Mouse (Mus musculus) 3T3-L1 (cell line): ENCODE results near the gene Adgrg1.
A peak's percentile ranks its signal among the peaks of the same experiment; 100 is the strongest.

Experiments used
- DNase-seq: peaks from one replicate; pipeline ENCODE4 v3.0.0-alpha.2; 2015; ENCODE audit warnings: low read depth, low spot score

The Adgrg1 gene

DNA sequence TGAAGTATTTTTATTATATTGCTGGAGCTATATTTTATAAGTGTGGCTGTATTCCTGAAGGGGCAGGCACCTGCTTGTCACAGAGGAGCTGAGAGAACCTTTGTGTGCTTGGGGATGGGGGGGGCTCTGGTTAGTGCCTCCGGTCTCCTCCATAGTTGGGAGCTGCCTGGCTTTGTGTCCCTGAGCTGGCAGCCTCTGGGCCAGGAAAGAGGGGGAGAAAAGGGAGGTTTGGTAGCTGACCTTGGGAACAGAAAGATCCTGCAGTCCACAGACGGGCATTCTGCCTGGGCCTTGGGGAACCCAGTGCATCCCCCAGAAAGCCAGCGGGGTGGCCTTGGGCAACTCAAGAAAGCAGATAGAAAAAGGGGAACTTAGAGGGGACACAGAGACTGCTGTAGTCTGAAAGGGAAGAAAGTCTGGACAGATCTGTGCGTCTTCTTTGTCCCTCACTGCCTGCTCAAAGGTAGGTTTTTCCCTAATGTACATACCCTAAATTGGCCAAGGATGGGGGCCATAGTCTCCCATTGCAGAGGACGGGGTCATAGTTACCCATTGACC lies 20.9 kb downstream of the Adgrg1 start:
- no peak for DNase-seq

DNA sequence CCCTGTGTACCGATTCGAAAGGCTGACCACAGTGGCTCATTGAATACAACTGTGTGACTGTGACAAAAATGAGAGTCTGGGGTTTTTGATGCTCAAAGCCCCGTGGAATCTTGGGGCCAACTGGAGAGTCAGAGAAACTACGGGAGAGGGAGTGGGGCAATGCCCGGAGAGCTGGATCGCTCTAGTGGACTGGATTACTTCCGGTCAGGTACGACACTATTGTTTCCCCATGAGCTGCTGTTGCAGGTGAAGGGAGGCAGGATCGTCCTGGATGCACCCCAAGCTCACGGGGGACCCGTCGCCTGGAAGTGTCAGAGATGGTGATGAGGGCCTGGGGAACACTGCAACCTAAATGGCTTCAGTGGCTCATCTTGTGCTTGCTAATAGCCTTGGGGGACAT lies 21.5 kb downstream of the Adgrg1 start:
- DNase-seq: no peak

- peak; percentile 17 for DNase-seq
Measured at GRCm38 (mm10) chr8:94996899-94997856, 22.6 kb downstream of the Adgrg1 start.

- DNase-seq: no peak
Measured at GRCm38 (mm10) chr8:94997857-94998243, 23.3 kb downstream of the Adgrg1 start.

DNA sequence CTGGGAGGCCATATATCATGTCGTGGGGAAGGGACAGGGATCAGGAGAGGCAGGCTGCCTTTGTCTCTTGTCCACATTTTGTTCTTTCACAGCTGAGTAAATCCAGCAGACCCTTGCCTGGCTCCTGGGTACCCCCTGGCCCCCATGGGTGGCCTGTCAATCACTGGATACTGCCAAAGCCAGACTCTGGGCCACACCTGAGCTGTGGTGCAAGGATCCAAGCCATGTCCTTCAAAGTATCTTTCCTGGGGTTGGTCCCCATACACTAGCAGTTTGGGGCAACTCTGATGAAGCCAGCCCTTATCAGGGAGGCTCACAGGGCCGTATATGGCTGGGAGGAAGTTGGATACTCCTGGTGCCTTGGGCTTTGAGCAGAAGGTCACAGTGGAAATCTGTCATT lies 23.9 kb downstream of the Adgrg1 start:
- no peak for DNase-seq

GRCm38 (mm10) chr8:94999004-94999403 lies 24.5 kb downstream of the Adgrg1 start:
- no peak for DNase-seq

DNA sequence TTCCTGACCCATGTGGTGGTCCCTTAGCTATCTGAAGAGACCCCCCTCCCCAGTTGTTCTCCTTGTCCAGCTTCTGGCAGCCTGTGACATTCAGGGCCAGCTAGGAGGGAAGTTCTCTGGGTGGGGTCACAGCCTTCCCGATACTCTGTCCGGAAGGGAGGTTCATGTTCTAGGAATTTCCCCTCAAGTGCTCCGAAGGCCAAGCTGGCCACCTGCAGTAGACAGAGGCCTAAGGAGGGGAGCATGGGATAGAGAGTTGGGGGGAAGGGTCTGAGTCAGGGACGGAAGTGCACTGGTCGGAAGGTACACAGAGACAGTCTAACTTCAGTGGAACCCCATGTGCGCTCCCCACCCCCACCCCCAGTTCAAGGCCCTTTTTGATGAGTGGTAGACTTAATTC lies 25.4 kb downstream of the Adgrg1 start:
- no peak for DNase-seq

GRCm38 (mm10) chr8:95000684-95001083 lies 26.1 kb downstream of the Adgrg1 start:
- peak; percentile 67 for DNase-seq

GRCm38 (mm10) chr8:95001165-95001564 lies 26.6 kb downstream of the Adgrg1 start:
- DNase-seq: no peak

GRCm38 (mm10) chr8:95001655-95002054 lies 27.1 kb downstream of the Adgrg1 start:
- DNase-seq: peak; percentile 94

DNA sequence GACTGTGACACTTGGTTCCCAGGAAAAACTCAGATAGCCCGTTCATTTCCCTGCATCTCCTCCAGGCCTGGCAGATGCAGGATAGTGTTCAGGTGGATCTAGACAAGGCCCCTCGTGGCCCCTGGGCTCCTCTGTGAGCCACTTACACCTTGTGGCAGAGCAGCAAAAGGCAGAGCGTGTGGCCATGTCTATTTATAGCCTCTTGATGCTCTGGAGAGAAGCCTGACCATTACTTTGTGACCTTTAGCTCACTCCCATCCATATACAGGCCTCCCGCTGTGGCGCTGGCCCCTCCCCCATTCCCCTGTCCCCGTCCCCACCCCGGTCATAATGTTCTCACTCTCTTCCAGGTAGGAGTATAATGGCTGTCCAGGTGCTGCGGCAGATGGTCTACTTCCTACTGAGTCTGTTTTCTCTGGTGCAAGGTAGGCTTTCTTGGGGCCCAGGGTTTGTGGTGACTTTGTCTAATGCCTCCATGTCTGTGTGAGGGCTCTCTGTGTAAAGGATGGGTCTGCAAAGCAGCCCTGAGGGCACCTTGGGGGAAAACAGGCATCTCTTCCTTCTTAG lies 27.6 kb downstream of the Adgrg1 start:
- no peak for DNase-seq

DNA sequence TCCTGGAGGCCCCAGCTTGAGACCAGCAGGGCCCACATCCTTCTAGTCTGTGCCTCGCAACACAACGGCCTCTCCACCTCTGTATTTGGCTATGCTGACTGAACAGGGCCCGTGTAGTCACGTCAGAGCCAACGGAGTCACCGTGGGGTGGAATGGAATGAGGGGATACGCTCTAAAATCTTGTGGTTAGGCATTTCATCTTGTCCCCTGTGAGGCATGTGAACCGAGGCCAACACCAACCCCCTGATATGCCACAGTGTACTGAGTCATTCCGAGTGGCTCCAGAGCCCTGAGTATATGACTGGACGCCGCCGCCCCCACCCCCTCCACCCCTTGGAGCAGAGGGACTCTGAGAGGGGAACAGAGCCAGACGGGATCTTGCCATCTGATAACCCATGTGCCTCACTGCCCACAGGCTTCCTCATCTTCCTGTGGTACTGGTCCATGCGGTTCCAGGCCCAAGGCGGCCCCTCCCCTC lies 37.9 kb downstream of the Adgrg1 start:
- DNase-seq: peak; percentile 93

GRCm38 (mm10) chr8:95015866-95016265 lies 41.3 kb downstream of the Adgrg1 start:
- peak; percentile 42 for DNase-seq

DNA sequence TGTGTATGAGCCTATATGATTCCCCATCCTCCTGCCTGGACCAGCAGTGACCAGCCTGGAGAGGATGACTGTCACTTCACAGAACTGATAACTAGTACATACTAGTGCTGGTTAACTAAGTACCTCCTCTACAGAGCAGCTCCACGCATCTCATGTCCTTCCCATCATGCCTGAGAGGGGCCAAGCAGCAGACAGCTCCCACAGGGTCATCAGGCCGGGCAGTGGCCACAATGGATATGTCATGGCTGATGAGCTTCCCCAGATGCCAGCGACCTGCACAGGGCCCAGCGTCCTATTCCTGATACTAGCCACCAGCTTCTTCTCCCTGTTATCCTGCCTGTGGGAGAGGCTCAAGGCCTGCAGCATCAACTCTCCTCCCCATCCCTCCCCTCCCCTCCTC lies 42.1 kb downstream of the Adgrg1 start:
- DNase-seq: no peak

DNA sequence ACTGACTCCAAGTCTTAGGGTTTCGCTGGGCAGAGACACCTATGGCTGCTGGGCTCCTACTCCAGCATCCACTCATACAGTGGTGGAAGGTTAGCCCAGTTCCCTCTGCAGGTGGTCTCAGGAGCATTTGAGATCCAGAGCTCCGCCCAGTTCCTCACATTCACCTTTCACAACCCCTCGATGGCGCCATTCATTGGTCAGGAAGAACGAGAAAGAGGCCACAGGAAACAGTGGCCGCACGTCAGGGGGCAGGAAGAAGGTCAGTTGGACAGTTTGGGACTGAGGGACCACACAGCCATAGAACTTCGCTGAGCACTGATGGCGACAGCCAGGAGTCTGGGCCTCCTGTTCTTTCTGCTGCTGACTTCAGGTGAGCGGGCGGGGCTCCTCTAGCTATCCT lies 42.9 kb downstream of the Adgrg1 start, which contains the start of gene Adgrg3:
TSS of gene Adgrg3 (plus strand) at position 242 of the 400 bp plus-strand sequence.
- DNase-seq: no peak

- DNase-seq: peak; percentile 54
Measured at GRCm38 (mm10) chr8:95017969-95018635, 43.6 kb downstream of the Adgrg1 start.

DNA sequence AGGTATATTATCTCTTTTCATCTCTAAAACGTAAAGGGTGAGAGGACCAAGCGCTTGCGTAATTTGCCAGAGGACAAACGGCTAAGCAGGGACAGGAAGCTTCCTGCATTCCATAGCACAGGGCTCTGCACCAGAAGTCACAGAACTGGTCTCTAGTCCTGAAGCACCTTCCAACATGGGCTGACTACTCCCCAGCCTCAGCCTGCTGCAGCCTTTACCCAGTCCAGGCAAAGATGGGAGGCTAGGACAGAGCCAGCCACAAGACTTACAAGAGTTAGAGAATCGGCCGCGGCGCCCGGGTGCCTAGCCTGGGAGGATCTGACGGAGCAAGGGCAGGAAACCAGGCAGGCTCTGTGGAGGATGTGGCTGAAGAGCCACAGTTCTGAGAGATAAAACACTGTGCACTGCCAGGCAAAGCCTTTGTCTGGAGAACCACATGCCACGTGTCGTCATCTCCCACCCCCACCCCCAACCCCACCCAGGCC lies 45.8 kb downstream of the Adgrg1 start:
- no peak for DNase-seq

- DNase-seq: no peak
Measured at GRCm38 (mm10) chr8:95020821-95021220, 46.3 kb downstream of the Adgrg1 start.

DNA sequence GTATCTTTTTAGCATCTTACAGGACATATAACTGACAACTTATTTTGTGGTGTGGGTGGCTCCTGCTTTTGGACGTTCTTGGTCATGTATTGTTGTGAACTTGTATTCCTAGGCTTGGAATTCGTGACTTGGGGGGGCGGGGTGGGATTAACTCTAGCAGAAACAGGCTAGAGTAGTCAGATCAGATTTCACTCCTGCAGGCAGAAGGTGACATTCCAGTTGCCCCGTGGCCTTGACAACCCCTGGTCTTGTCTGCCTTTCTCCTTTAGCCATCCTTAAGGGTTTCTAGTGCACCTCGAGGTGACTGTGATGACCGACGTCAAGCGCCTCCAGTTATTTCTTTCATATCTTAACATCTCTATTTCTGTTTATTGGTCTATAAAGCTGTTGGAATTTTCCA lies 48.6 kb downstream of the Adgrg1 start:
- no peak for DNase-seq

GRCm38 (mm10) chr8:95024387-95024786 lies 49.8 kb downstream of the Adgrg1 start:
- DNase-seq: no peak

DNA sequence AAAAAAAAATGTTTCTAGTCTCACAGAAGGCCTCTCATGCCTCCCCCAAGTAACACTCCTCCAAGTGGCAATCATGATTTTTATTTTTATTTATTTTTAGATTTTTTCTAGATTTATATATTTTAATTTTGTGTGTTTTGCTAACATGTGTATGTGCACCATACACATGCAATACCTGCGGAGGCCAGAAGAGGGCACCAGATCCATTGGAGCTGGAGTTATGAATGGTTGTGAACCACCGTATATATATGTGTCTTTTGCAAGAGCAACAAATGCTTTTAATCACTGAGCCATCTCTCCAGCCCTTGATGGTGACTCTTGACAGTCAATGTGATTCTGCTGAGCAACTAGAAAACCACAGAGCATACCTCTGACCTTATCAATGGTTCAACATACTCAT lies 50.9 kb downstream of the Adgrg1 start:
- peak; percentile 45 for DNase-seq

GRCm38 (mm10) chr8:95028391-95028790 lies 53.8 kb downstream of the Adgrg1 start:
- peak; percentile 23 for DNase-seq
